Mouse (Mus musculus): ENCODE data around the gene Olfr1416. TPM values are rescaled to one million over a fixed set of nuclear protein-coding genes. Genes with fewer than 3 reads are reported as not detected.
"Not testable (repeated sequence)": the region's sequence is repeated elsewhere in the genome, so short reads cannot be mapped to it uniquely, and the experiment has no call there.

Olfr1416 gene
- not detected in 2 replicates for polyA plus RNA-seq (2015; fragmentation: Nextera tagmentation; extraction: Ambion mirVana)

- no peaks in the 10 kb centered on the region for H3K27me3 ChIP-seq (ENCODE audit: insufficient read depth, low read length)
- H3K4me1 ChIP-seq (replicated peaks; ENCODE audit: insufficient read depth, low read length): no peaks in the 10 kb centered on the region
- ATAC-seq (replicated peaks; ENCODE audit: low FRiP score, low read depth) (no peak), DNase-seq (ENCODE audit: low spot score) (no peak)
- H3K36me3 ChIP-seq (ENCODE audit: insufficient read depth, low read length): no peaks in the 10 kb centered on the region
- no peaks in the 10 kb centered on the region for H3K9me3 ChIP-seq (replicated peaks; ENCODE audit: low read length)
- TF ChIP-seq CTCF (IDR thresholded peaks at IDR 0.05; ENCODE audit: low read depth): no peak
- H3K27ac ChIP-seq: no peak within 1 kb of the TSS
- H3K4me3 ChIP-seq (replicated peaks; ENCODE audit: low read depth, low read length): no peak within 1 kb of the TSS
- no peak within 1 kb of the TSS for H3K9ac ChIP-seq (ENCODE audit: low read depth, low read length)
- no peak within 1 kb of the TSS for H3K4me2 ChIP-seq (ENCODE audit: low read length)
Measured at GRCm38 (mm10) chr1:92485013-92485412, at the start of gene Olfr1416. Gene Olfr1416, minus strand, starts transcription at chr1:92485113.

DNA sequence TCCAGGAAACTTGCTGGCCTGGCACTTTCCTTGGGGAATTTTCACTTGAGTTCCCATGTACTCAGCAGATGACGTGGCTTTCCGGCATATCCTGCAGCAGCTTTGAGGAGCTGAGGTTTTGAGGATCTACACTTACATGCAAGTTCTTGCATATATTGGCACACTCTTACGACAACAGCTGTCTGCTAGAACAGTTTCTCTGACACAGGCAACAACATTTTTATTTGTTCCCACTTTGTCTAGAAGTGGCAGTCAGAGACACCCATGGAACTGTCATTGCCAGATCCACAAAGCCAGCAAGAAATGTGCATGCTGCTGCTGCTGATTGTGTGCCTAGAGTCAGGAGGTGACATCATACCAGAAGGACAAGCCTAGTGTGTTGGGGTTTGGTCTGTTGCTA is 38.9 kb upstream of the Olfr1416 start:
- Histone ChIP-seq H3K4me2 (ENCODE audit: low read length) (no peak overlapping the region), H3K9me3 (replicated peaks; ENCODE audit: low read length) (no peaks in the 10 kb centered on the region), H3K9ac (ENCODE audit: low read depth, low read length) (no peak overlapping the region), H3K36me3 (ENCODE audit: insufficient read depth, low read length) (no peaks in the 10 kb centered on the region), H3K27me3 (ENCODE audit: insufficient read depth, low read length) (no peaks in the 10 kb centered on the region), H3K4me1 (replicated peaks; ENCODE audit: insufficient read depth, low read length) (no peaks in the 10 kb centered on the region), H3K4me3 (replicated peaks; ENCODE audit: low read depth, low read length) (no peak overlapping the region), H3K27ac (no peak overlapping the region)
- TF ChIP-seq CTCF (IDR thresholded peaks at IDR 0.05; ENCODE audit: low read depth): no peak
- no peak for ATAC-seq (replicated peaks; ENCODE audit: low FRiP score, low read depth)
- 86% methylated on average over 3 of the region's 3 CpGs for WGBS
- no peak for DNase-seq (ENCODE audit: low spot score)

DNA sequence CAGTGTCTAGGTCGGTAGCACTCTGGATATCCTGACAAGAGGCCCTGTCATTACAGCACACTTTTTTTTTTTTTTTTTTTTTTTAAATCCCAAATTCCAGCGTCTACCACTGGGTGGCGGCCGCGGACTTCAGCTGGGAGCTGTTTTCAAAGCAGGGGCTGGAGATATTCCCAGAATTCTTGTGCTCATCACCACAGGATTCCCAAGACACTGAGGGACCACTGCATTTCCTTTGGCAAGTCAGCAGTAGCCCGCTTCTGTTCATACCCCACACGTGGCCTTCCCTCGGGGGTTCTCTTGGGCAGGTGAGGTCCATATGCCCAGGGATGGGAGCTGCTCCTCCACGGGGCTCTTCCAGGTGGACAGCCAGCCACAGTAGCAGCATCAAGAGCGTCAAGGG is 36.5 kb upstream of the Olfr1416 start:
- peak; percentile 75 for TF ChIP-seq CTCF (IDR thresholded peaks at IDR 0.05; ENCODE audit: low read depth)
- no peak overlapping the region for H3K27ac ChIP-seq
- WGBS: 21% methylated on average over 10 of the region's 10 CpGs
- no peak for ATAC-seq (replicated peaks; ENCODE audit: low FRiP score, low read depth)
- no peaks in the 10 kb centered on the region for H3K36me3 ChIP-seq (ENCODE audit: insufficient read depth, low read length)
- H3K4me1 ChIP-seq (replicated peaks; ENCODE audit: insufficient read depth, low read length): no peaks in the 10 kb centered on the region
- no peak overlapping the region for H3K4me3 ChIP-seq (replicated peaks; ENCODE audit: low read depth, low read length)
- no peak overlapping the region for H3K9ac ChIP-seq (ENCODE audit: low read depth, low read length)
- DNase-seq (ENCODE audit: low spot score): peak; percentile 69
- no peak overlapping the region for H3K4me2 ChIP-seq (ENCODE audit: low read length)
- H3K9me3 ChIP-seq (replicated peaks; ENCODE audit: low read length): no peaks in the 10 kb centered on the region
- no peaks in the 10 kb centered on the region for H3K27me3 ChIP-seq (ENCODE audit: insufficient read depth, low read length)

DNA sequence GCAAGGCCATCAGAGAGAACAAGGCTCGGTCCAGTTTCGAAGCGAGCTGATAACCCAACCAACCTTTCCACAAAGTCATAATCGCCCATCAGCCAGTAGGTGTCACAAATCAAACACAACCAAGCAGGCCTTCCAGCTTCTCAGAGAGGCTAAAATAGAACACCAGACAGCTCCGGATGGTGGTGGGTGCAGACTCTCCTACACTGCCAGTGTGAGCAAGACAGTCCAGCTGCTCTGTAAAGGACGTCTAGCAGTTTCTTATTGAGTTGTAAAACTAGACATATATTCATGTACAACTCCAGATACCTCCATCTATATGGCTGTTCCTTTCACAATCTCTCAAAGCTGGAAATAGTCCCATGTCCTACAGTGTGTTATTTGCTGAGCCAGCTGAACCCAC is 34.1 kb upstream of the Olfr1416 start:
- Histone ChIP-seq H3K27me3 (ENCODE audit: insufficient read depth, low read length) (no peaks in the 10 kb centered on the region), H3K4me1 (replicated peaks; ENCODE audit: insufficient read depth, low read length) (no peaks in the 10 kb centered on the region), H3K27ac (no peak overlapping the region), H3K9me3 (replicated peaks; ENCODE audit: low read length) (no peaks in the 10 kb centered on the region), H3K9ac (ENCODE audit: low read depth, low read length) (no peak overlapping the region), H3K4me2 (ENCODE audit: low read length) (no peak overlapping the region), H3K4me3 (replicated peaks; ENCODE audit: low read depth, low read length) (no peak overlapping the region), H3K36me3 (ENCODE audit: insufficient read depth, low read length) (no peaks in the 10 kb centered on the region)
- TF ChIP-seq CTCF (IDR thresholded peaks at IDR 0.05; ENCODE audit: low read depth): no peak
- DNase-seq (ENCODE audit: low spot score) (no peak), ATAC-seq (replicated peaks; ENCODE audit: low FRiP score, low read depth) (no peak)
- 85% methylated on average over 6 of the region's 6 CpGs for WGBS

GRCm38 (mm10) chr1:92518561-92518960 is 33.6 kb upstream of the Olfr1416 start, which contains the start of gene Olfr1414:
Gene Olfr1414, minus strand, starts transcription at chr1:92518661.
- 87% methylated on average over 3 of the region's 3 CpGs for WGBS
- no peak for TF ChIP-seq CTCF (IDR thresholded peaks at IDR 0.05; ENCODE audit: low read depth)
- Histone ChIP-seq H3K36me3 (ENCODE audit: insufficient read depth, low read length) (no peaks in the 10 kb centered on the region), H3K4me1 (replicated peaks; ENCODE audit: insufficient read depth, low read length) (no peaks in the 10 kb centered on the region), H3K4me3 (replicated peaks; ENCODE audit: low read depth, low read length) (no peak within 1 kb of the TSS), H3K9ac (ENCODE audit: low read depth, low read length) (no peak within 1 kb of the TSS), H3K9me3 (replicated peaks; ENCODE audit: low read length) (no peaks in the 10 kb centered on the region), H3K27me3 (ENCODE audit: insufficient read depth, low read length) (no peaks in the 10 kb centered on the region), H3K27ac (no peak within 1 kb of the TSS), H3K4me2 (ENCODE audit: low read length) (no peak within 1 kb of the TSS)
- ATAC-seq (replicated peaks; ENCODE audit: low FRiP score, low read depth) (no peak), DNase-seq (ENCODE audit: low spot score) (no peak)

DNA sequence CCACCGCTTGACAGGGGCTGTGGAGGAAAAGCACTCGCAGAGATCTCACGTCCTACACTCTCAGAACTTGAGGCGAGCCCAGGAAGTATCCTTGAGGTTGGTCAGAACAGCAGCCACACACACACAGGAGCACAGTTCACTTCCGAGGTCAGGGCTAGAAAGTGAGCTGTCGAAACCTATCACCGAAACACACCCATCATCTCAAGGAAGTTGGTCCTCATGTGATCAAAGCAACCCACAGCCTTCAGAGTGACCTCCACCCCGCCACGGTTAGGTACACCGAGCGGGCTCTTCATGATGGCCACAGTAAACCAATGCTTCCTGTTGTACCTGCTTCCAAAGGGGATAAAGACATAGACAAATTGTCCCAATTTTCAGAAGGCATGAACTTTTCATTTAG is 30.5 kb upstream of the Olfr1416 start:
- H3K4me3 ChIP-seq (replicated peaks; ENCODE audit: low read depth, low read length): no peak overlapping the region
- ATAC-seq (replicated peaks; ENCODE audit: low FRiP score, low read depth) (no peak), DNase-seq (ENCODE audit: low spot score) (no peak)
- no peaks in the 10 kb centered on the region for H3K36me3 ChIP-seq (ENCODE audit: insufficient read depth, low read length)
- no peaks in the 10 kb centered on the region for H3K9me3 ChIP-seq (replicated peaks; ENCODE audit: low read length)
- no peak for TF ChIP-seq CTCF (IDR thresholded peaks at IDR 0.05; ENCODE audit: low read depth)
- no peaks in the 10 kb centered on the region for H3K27me3 ChIP-seq (ENCODE audit: insufficient read depth, low read length)
- no peak overlapping the region for H3K4me2 ChIP-seq (ENCODE audit: low read length)
- no peak overlapping the region for H3K27ac ChIP-seq
- H3K4me1 ChIP-seq (replicated peaks; ENCODE audit: insufficient read depth, low read length): no peaks in the 10 kb centered on the region
- WGBS: 77% methylated on average over 11 of the region's 11 CpGs
- H3K9ac ChIP-seq (ENCODE audit: low read depth, low read length): no peak overlapping the region

DNA sequence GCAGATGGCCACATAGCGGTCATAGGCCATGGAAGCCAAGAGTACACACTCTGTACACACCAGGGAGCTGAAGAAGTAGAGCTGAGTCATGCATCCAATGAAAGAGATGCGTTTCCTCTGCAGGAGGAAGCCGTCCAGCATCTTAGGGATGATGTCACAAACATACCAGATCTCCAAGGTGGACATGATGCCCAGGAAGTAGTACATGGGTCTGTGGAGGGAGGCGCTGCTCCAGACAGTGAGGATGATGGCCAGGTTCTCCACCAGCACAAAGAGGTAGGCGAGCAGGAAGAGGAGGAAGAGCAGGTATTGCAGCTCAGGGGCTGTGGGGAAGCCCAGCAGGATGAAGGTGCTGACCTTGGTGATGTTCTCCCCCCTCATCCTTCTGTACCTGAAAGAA is 26.7 kb upstream of the Olfr1416 start:
- not testable (repeated sequence) for H3K27me3 ChIP-seq (ENCODE audit: insufficient read depth, low read length); H3K27ac ChIP-seq; H3K9me3 ChIP-seq (replicated peaks; ENCODE audit: low read length); H3K4me3 ChIP-seq (replicated peaks; ENCODE audit: low read depth, low read length); H3K36me3 ChIP-seq (ENCODE audit: insufficient read depth, low read length); DNase-seq (ENCODE audit: low spot score); H3K9ac ChIP-seq (ENCODE audit: low read depth, low read length); H3K4me1 ChIP-seq (replicated peaks; ENCODE audit: insufficient read depth, low read length); ATAC-seq (replicated peaks; ENCODE audit: low FRiP score, low read depth); H3K4me2 ChIP-seq (ENCODE audit: low read length)
- 91% methylated on average over 4 of the region's 5 CpGs for WGBS
